Mouse (Mus musculus) Muller cell, postnatal 12 days (primary cell): ENCODE results near the gene Ppm1d.
A peak's percentile ranks its signal among the peaks of the same experiment; 100 is the strongest.

Experiments
- DNase-seq: peaks from one replicate; pipeline ENCODE4 v3.0.0-alpha.2; 2015; ENCODE audit errors: inconsistent ontology term

Gene Ppm1d

GRCm38 (mm10) chr11:85310713-85311574 is at the start of gene Ppm1d:
Ppm1d (plus strand) TSS chr11:85311244.
- DNase-seq: peak; percentile 99

DNA sequence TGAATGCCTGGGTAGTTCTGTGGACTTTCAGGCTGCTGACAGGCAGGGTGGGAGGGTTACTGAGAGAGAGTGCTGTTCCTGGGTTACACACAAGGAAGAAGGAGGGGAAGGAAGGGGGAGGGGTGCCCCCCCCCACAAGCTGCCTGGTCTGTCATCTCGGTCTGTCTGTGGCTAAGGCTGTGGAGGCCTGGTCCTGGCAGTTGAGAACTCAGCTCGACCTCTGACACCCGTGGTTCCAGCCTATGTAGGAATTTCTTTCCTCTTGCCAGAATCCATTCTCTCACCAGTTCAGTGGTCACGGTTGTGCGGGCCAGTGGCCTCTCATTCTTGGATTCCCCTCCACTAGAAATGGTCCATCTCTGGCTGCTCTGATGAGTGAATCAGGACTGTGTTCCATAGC is 46.4 kb upstream of the Ppm1d start:
- peak; percentile 98 for DNase-seq

DNA sequence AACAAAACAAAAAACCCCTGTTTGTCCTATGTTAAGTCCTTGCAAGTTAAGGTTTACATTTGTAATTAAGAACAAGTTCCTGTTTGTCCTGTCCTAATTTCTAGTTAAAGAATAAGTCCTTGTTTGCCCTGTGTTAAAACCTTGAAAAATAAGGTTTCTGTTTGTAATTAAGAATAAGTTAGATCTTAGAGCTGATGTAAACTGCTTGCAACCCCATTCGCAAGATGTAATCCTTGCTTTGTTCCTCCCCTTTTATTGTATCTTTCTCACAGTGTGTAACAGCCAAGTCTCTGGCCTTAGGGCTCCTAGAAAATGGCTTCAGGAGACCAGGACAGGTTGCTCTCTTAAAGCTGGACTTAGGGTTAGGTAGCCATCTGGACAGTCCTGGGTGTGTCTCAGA is 43.7 kb upstream of the Ppm1d start:
- no peak for DNase-seq

DNA sequence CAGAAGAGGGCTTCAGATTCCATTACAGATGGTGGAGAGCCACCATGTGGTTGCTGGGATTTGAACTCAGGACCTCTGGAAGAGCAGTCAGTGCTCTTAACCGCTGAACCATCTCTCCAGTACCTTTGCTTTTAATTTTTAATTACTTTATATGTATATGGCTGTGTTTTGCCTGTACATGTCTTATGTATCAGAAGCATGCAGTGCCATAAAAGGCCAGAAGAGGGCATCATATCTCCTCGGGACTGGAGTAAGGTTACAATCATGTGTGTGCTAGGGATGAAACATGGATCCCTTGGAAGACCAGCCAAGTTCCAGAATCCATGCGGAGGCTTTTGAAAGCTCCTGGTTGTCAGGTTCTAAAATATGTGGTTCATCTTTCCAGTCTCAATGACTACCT is 40.4 kb upstream of the Ppm1d start:
- DNase-seq: no peak

GRCm38 (mm10) chr11:85273299-85273698 is 37.7 kb upstream of the Ppm1d start:
- DNase-seq: no peak

DNA sequence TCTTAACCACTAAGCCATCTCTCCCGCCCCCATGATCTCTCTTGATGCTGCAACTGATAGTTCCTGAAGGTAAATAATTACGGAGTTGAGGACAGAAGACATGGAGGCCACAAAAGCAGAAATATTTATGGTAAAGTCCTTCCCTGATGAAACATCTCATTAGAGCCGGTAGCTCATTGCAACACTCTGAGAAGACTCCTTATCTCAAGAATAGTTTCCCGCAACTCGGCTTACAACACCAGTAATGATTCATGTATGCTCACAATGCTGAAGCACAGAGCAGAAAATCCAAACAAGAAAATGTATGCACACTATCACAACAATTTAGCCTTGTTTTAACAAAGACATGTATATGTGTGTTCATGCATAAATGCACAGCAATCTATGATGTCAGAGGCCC is 35.9 kb upstream of the Ppm1d start:
- DNase-seq: no peak

- no peak for DNase-seq
Measured at GRCm38 (mm10) chr11:85277609-85278008, 33.4 kb upstream of the Ppm1d start.

GRCm38 (mm10) chr11:85278175-85278574 is 32.9 kb upstream of the Ppm1d start:
- no peak for DNase-seq

GRCm38 (mm10) chr11:85281219-85281878 is 29.7 kb upstream of the Ppm1d start:
- no peak for DNase-seq

DNA sequence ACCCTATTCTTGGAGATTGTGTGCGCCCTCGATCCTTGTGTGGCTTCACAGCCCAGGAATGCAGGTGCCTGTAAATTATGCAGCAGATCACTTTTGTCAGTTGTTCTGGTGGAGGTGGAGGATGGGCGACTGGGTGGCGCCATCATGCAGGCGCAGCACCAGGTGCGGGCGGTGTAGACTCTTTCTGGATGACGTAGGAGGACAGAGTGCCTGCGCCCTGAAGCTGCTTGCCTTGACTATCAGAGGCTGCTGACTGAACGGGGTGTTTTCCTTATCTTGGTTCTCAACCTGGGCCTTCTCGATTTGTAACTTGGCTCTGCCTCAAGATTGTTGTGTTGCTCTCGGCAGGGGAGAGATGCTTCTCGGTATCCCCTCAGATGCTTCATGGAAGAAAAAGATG is 13.1 kb upstream of the Ppm1d start:
- no peak for DNase-seq

DNA sequence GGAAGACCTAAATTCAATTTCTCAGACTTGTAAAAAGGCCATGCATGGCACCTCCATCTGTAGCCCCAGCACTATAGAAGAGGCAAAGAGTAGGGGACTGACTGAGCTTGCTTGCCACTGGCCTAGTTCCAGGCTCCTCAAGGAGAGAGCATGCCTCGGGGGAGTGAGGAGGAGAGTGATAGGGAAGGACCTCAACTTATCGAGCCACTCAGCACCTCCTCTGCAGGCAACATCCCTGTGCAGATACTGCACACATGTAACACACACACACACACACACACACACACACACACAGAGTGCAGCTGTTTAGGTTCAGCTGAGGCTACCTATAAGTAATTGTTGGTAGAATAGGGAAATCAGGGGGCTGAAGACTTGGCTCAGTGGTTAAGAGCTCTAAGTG is 11.2 kb upstream of the Ppm1d start:
- DNase-seq: no peak

GRCm38 (mm10) chr11:85301161-85301560 is 9.9 kb upstream of the Ppm1d start:
- DNase-seq: no peak

DNA sequence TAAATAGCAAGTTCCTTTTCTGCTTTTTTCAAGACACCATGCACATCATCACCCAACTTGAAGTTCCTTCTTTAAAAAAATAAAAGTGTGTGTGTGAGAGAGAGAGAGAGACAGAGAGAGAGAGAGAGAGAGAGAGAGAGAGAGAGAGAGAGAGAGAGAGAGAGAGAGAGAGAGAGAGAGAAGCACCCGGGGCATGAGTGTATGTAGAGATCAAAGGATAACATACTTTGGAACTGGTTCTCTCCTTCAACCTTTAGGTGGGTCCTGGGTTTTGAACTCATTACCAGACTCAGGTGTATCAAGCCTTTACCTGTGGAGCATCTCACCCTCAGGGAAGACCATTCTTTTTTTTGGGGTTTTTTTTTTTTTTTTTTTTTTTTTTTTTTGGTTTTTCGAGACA is 9.2 kb upstream of the Ppm1d start:
- no peak for DNase-seq

DNA sequence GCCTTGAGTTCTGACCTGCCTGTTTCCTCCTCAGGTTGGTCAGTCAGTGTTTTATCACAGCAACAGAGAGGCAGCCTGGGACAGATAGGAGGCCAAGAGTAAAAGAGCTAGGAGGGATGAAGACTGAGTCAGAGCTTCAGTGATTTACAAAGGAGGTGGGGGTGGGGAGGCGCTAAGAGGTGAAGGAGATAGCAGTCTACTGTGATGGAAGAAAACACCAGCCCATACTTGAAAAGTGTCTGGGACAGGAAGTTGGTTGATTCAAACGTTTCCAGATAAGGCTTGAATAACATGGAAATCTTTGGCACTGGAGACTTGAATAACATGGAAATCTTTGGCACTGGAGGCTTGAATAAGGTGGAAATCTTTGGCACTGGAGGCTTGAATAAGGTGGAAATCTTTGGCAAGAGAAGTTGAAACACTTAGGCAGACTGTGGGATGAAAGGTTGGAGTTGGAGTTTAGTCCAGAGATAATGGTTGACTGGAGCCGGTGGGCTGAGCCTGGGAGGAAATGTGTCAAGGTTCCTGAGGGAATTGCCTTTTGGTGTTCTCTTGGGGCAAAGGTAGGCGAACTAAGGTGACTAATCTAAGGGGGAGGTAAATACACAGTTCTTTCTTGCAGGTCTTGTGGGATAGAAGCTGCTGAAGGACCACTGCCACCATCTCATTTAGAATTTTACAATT is 4.3 kb upstream of the Ppm1d start:
- DNase-seq: no peak

DNA sequence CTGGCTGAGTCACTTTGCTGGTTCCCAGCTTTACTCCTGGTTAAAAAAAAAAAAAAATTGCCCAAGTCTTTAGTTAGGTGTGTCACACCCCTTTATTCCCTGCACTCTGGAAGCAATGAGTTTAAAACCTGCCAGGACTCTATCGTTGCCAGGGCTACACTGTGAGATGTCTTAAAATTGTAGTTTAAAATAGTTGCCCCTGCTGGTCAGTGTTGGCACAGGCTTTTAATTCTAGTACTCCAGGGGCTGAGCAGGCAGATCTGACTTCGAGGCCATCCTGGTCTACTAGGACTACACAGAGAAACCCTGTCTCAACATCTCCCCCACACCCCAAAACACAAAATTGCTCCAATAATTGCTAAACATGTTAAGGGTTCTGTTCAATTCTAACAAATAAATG is 2.2 kb upstream of the Ppm1d start:
- DNase-seq: no peak

DNA sequence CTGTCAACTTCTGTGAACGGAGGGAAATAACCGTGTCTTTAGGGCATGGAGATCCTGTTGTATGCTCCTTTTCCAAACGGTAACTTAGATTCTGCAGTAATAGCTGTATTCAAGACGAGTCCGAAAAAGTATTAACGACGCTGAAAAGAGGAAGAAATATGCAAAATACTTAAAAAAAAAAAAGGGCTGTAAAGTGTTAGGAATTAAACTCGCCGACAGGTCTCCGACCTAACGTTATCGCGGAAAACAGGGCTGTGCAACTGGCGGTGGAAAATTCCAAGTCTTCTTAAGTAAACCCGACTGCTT is 684 bp upstream of the Ppm1d start:
- no peak for DNase-seq

DNA sequence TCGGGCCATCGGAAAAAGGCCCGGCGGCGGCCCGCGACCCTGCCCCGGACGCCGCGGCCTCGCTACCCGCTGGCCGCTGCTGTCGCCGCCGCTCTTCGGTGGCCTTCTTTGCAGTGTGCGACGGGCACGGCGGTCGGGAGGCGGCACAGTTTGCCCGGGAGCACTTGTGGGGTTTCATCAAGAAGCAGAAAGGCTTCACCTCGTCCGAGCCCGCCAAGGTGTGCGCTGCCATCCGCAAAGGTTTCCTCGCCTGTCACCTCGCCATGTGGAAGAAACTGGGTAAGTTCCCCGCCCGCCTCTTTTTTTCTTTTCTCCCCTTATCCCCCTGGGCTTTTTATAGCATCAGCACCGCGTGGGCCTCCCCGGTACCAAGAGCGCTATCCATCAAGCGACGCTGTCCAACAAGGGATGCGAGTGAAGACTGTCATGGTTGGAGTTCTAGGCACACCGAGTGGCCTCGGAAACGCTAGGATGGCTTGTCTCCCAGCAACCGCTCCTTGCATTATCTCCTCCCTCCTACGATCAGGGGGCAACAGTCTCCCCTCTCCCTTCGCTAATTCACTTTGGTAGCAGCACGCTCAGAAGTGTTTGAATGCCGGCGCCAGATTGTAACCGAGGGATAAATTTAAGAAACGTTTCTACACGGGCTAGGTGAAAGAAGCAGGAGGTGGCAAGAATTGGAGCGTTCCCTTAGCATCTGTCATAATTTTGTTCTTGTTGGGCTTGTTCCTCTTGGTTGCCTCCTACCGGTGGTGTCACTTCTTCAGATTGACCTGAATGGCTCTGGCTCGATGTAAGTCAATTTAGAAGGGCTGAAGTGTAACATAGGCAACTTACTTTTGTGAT is 824 bp downstream of the Ppm1d start:
- DNase-seq: peak; percentile 75

- DNase-seq: peak; percentile 85
Measured at GRCm38 (mm10) chr11:85312818-85313217, 1.8 kb downstream of the Ppm1d start.

- no peak for DNase-seq
Measured at GRCm38 (mm10) chr11:85313361-85313760, 2.3 kb downstream of the Ppm1d start.

DNA sequence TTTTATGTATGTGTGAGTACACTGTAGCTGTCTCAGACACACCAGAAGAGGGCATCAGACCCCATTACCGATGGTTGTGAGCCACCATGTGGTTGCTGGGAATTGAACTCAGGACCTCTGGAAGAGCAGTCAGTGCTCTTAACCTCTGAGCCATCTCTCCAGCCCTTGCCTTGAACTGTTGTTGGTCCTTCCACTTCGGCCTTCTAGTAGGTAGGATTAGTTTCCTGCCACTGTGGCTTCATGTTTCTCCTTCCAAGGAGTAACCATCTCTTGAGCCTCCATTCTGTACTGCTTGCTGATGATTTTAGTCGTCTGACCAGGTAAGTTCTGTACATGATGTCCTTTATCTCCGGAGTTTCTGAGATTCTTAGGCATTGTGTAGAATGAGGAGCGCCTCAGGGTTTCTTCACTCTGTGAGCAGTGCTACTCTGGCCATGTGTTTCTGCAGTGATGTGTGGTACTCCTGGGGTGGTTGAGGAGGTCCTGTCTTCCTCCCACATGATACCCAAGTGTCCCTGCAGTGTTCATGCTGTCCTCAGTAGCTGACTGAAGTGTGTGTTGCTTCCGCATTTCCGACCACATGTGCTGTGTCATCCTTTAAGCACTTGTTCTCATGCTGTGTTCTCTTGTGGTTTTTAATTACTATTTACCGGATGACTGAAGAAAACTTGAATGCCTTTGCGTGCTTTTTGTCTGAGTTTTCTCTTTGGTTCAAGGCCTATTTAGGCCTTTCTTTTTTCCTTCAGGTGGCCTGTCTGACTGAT is 12.7 kb downstream of the Ppm1d start:
- peak; percentile 91 for DNase-seq

DNA sequence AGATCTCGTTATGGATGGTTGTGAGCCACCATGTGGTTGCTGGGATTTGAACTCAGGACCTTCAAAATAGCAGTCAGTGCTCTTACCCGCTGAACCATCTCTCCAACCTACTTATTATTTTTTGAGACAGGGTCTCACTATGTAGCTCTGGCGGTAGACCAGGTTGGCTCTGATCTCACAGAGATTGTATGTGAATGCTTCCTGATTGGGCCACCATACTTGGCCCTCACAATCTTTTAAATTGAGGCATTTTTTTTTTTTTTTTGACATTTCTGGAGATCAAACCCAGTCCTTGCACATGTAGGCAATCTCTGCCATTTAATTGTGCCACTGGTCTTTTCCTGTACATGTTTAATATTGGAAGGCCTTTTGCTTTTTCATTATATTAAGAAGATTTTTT is 17.7 kb downstream of the Ppm1d start:
- DNase-seq: no peak
